Mouse (Mus musculus) heart, embryonic 13.5 days (tissue): ENCODE results near the gene Lipk. TPM values are rescaled to one million over a fixed set of nuclear protein-coding genes. Genes with fewer than 3 reads are reported as not detected.

Experiments used
- ATAC-seq: fragments of 200-750 bp; cut with Nextera tagmentation; 2 replicates; pipeline ENCODE4 v1.8.0; 2017; ENCODE audit warnings: moderate TSS enrichment; ENCODE audit not compliant: insufficient number of reproducible peaks, low FRiP score, low TSS enrichment; ENCODE audit errors: extremely low read depth
- H3K27ac ChIP-seq: fragments of 300-500 bp; sonication (generic); replicated peaks from 2 replicates; pipeline ENCODE4 v1.5.1; 2015; ENCODE audit warnings: moderate library complexity, mild to moderate bottlenecking, inconsistent platforms
- H3K27me3 ChIP-seq: fragments of 300-500 bp; sonication (generic); replicated peaks from 2 replicates; pipeline ENCODE4 v1.6.1; 2015; ENCODE audit warnings: mild to moderate bottlenecking, inconsistent platforms
- H3K36me3 ChIP-seq: fragments of 300-500 bp; sonication (generic); 2 replicates; pipeline ENCODE4 v1.6.1; 2015; ENCODE audit warnings: mild to moderate bottlenecking, inconsistent platforms
- H3K4me1 ChIP-seq: fragments of 300-500 bp; sonication (generic); 2 replicates; pipeline ENCODE4 v1.6.1; 2015; ENCODE audit warnings: inconsistent platforms
- H3K4me2 ChIP-seq: fragments of 300-500 bp; sonication (generic); 2 replicates; pipeline ENCODE4 v1.6.1; 2015; ENCODE audit warnings: inconsistent platforms, mild to moderate bottlenecking, moderate library complexity
- H3K4me3 ChIP-seq: fragments of 300-500 bp; sonication (generic); 2 replicates; pipeline ENCODE4 v1.5.1; 2015; ENCODE audit warnings: moderate library complexity, mild to moderate bottlenecking, inconsistent platforms
- H3K9ac ChIP-seq: fragments of 300-500 bp; sonication (generic); 2 replicates; pipeline ENCODE4 v1.6.1; 2015; ENCODE audit warnings: inconsistent platforms, mild to moderate bottlenecking, moderate library complexity
- H3K9me3 ChIP-seq: fragments of 300-500 bp; sonication (generic); 2 replicates; pipeline ENCODE4 v1.6.1; 2016; ENCODE audit warnings: inconsistent platforms
- WGBS: fragments of 180-500 bp; shearing (Covaris S2); methylation state at CpG from one replicate; pipeline ENCODE4 v1.1.7; 2015; ENCODE audit warnings: mixed read lengths; 5-methylcytosine and 5-hydroxymethylcytosine counted together
- polyA plus RNA-seq: library from polyadenylated mRNA; unstranded; fragments of >200 nt; fragmentation: Nextera tagmentation; extraction: Ambion mirVana; gene quantifications from 2 replicates; pipeline ENCODE4 v1.2.1, GENCODE M21; 2015

Lipk gene
- polyA plus RNA-seq, result not detected in 2 replicates

GRCm38 (mm10) chr19:34008002-34008401 lies at the start of gene Lipk:
Gene Lipk (plus strand): TSS chr19:34008290.
- ATAC-seq, result no peak
- Histone ChIP-seq H3K36me3 (no peaks in the 10 kb centered on the region), H3K4me2 (no peak within 1 kb of the TSS), H3K27ac (no peak within 1 kb of the TSS), H3K27me3 (no peaks in the 10 kb centered on the region), H3K4me1 (no peaks in the 10 kb centered on the region), H3K9me3 (no peaks in the 10 kb centered on the region), H3K9ac (no peak within 1 kb of the TSS), H3K4me3 (no peak within 1 kb of the TSS)
- 76% methylated on average over 6 of the region's 6 CpGs for whole genome bisulfite sequencing

GRCm38 (mm10) chr19:33960887-33961286 lies 47.2 kb upstream of the Lipk start, which contains the start of gene Lipf:
Gene Lipf (plus strand): TSS chr19:33961187.
- Histone ChIP-seq H3K27me3 (no peaks in the 10 kb centered on the region), H3K27ac (no peak within 1 kb of the TSS), H3K9me3 (no peaks in the 10 kb centered on the region), H3K4me2 (no peak within 1 kb of the TSS), H3K36me3 (no peaks in the 10 kb centered on the region), H3K4me1 (no peaks in the 10 kb centered on the region), H3K9ac (no peak within 1 kb of the TSS), H3K4me3 (no peak within 1 kb of the TSS)
- ATAC-seq, result no peak

GRCm38 (mm10) chr19:33979007-33979406 lies 29.1 kb upstream of the Lipk start:
- Histone ChIP-seq H3K27ac (no peak overlapping the region), H3K4me2 (no peak overlapping the region), H3K4me1 (no peaks in the 10 kb centered on the region), H3K4me3 (no peak overlapping the region), H3K9me3 (no peaks in the 10 kb centered on the region), H3K9ac (no peak overlapping the region), H3K36me3 (no peaks in the 10 kb centered on the region), H3K27me3 (no peaks in the 10 kb centered on the region)
- 32% methylated on average over 3 of the region's 3 CpGs for WGBS
- ATAC-seq, result no peak

GRCm38 (mm10) chr19:33983043-33983442 lies 25.0 kb upstream of the Lipk start:
- H3K36me3 ChIP-seq, result no peaks in the 10 kb centered on the region
- no peak for ATAC-seq
- H3K4me1 ChIP-seq, result no peaks in the 10 kb centered on the region
- no peak overlapping the region for H3K27ac ChIP-seq
- WGBS, result 68% methylated on average over 3 of the region's 3 CpGs
- H3K9me3 ChIP-seq, result no peaks in the 10 kb centered on the region
- H3K4me2 ChIP-seq, result no peak overlapping the region
- no peaks in the 10 kb centered on the region for H3K27me3 ChIP-seq
- no peak overlapping the region for H3K4me3 ChIP-seq
- H3K9ac ChIP-seq, result no peak overlapping the region

GRCm38 (mm10) chr19:34021440-34022172 lies 13.5 kb downstream of the Lipk start:
- 75% methylated on average over 11 of the region's 11 CpGs for WGBS
- H3K9me3 ChIP-seq, result no peaks in the 10 kb centered on the region
- no peaks in the 10 kb centered on the region for H3K36me3 ChIP-seq
- H3K27ac ChIP-seq, result no peak overlapping the region
- H3K27me3 ChIP-seq, result no peaks in the 10 kb centered on the region
- H3K4me1 ChIP-seq, result no peaks in the 10 kb centered on the region
- H3K4me2 ChIP-seq, result no peak overlapping the region
- ATAC-seq, result no peak
- no peak overlapping the region for H3K9ac ChIP-seq
- no peak overlapping the region for H3K4me3 ChIP-seq

- no peaks in the 10 kb centered on the region for H3K27me3 ChIP-seq
- H3K4me2 ChIP-seq, result no peak overlapping the region
- H3K36me3 ChIP-seq, result no peaks in the 10 kb centered on the region
- H3K4me1 ChIP-seq, result no peaks in the 10 kb centered on the region
- no peak overlapping the region for H3K4me3 ChIP-seq
- H3K9me3 ChIP-seq, result no peaks in the 10 kb centered on the region
- 36% methylated on average over 3 of the region's 3 CpGs for whole genome bisulfite sequencing
- no peak overlapping the region for H3K9ac ChIP-seq
- H3K27ac ChIP-seq, result no peak overlapping the region
- ATAC-seq, result no peak
These were observed 14.7 kb downstream of the Lipk start for GRCm38 (mm10) chr19:34022759-34023158.

GRCm38 (mm10) chr19:34039731-34040130 lies 31.6 kb downstream of the Lipk start:
- 42% methylated on average over 1 of the region's 1 CpGs for WGBS
- no peak overlapping the region for H3K4me2 ChIP-seq
- no peak overlapping the region for H3K27ac ChIP-seq
- H3K9me3 ChIP-seq, result no peaks in the 10 kb centered on the region
- no peak overlapping the region for H3K9ac ChIP-seq
- ATAC-seq, result no peak
- H3K4me1 ChIP-seq, result no peaks in the 10 kb centered on the region
- H3K36me3 ChIP-seq, result no peaks in the 10 kb centered on the region
- no peak overlapping the region for H3K4me3 ChIP-seq
- no peaks in the 10 kb centered on the region for H3K27me3 ChIP-seq

- Histone ChIP-seq H3K36me3 (no peaks in the 10 kb centered on the region), H3K9me3 (no peaks in the 10 kb centered on the region), H3K4me1 (no peaks in the 10 kb centered on the region), H3K27me3 (no peaks in the 10 kb centered on the region), H3K4me2 (no peak overlapping the region), H3K27ac (no peak overlapping the region), H3K9ac (no peak overlapping the region), H3K4me3 (no peak overlapping the region)
- WGBS, result 69% methylated on average over 6 of the region's 6 CpGs
- ATAC-seq, result no peak
These were observed 34.9 kb downstream of the Lipk start for GRCm38 (mm10) chr19:34043008-34043407.

- Histone ChIP-seq H3K4me2 (no peak overlapping the region), H3K36me3 (no peaks in the 10 kb centered on the region), H3K27me3 (no peaks in the 10 kb centered on the region), H3K4me3 (no peak overlapping the region), H3K27ac (no peak overlapping the region), H3K9ac (no peak overlapping the region), H3K4me1 (no peaks in the 10 kb centered on the region), H3K9me3 (no peaks in the 10 kb centered on the region)
- ATAC-seq, result no peak
- 88% methylated on average over 3 of the region's 3 CpGs for WGBS
These were observed 41.4 kb downstream of the Lipk start for GRCm38 (mm10) chr19:34049371-34050039.

GRCm38 (mm10) chr19:34051502-34051901 lies 43.4 kb downstream of the Lipk start:
- Histone ChIP-seq H3K27ac (no peak overlapping the region), H3K9ac (no peak overlapping the region), H3K27me3 (no peaks in the 10 kb centered on the region), H3K36me3 (no peaks in the 10 kb centered on the region), H3K4me3 (no peak overlapping the region), H3K9me3 (0 out of 2 replicates have a peak, but pooled peaks cover 4% of the 10 kb centered on the region), H3K4me1 (no peaks in the 10 kb centered on the region), H3K4me2 (no peak overlapping the region)
- no peak for ATAC-seq
- WGBS, result 71% methylated on average over 3 of the region's 3 CpGs

GRCm38 (mm10) chr19:34063547-34063946 lies 55.5 kb downstream of the Lipk start:
- Histone ChIP-seq H3K9me3 (no peaks in the 10 kb centered on the region), H3K4me2 (no peak overlapping the region), H3K36me3 (no peaks in the 10 kb centered on the region), H3K4me3 (no peak overlapping the region), H3K4me1 (no peaks in the 10 kb centered on the region), H3K27ac (no peak overlapping the region), H3K9ac (no peak overlapping the region), H3K27me3 (no peaks in the 10 kb centered on the region)
- ATAC-seq, result no peak
- WGBS, result 42% methylated on average over 1 of the region's 1 CpGs

GRCm38 (mm10) chr19:34064059-34064458 lies 56.0 kb downstream of the Lipk start:
- Histone ChIP-seq H3K27me3 (no peaks in the 10 kb centered on the region), H3K36me3 (no peaks in the 10 kb centered on the region), H3K4me1 (no peaks in the 10 kb centered on the region), H3K9me3 (no peaks in the 10 kb centered on the region), H3K27ac (no peak overlapping the region), H3K9ac (no peak overlapping the region), H3K4me2 (no peak overlapping the region), H3K4me3 (no peak overlapping the region)
- WGBS, result 70% methylated on average over 4 of the region's 4 CpGs
- no peak for ATAC-seq
